Mouse (Mus musculus): Measurements from ENCODE around the gene Npcd. TPM values are rescaled to one million over a fixed set of nuclear protein-coding genes. Genes with fewer than 3 reads are reported as not detected.
A peak's percentile ranks its signal among the peaks of the same experiment; 100 is the strongest.

Gene Npcd
- total RNA-seq, 2 experiments from 2014 or later: 7.3 to 53.6 TPM

GRCm38 (mm10) chr15:79808658-79809057 lies 25.4 kb downstream of the Npcd start:
- intact Hi-C loops (cut with DNase I): no loop called here
- DNase-seq (ENCODE audit: low spot score in 2 of 2): no peak

GRCm38 (mm10) chr15:79808114-79808513 lies 25.9 kb downstream of the Npcd start:
- DNase-seq (ENCODE audit: low spot score in 2 of 2): peak in 1 of 2 experiments; percentile 67
- intact Hi-C loops (cut with DNase I): no loop called here

DNA sequence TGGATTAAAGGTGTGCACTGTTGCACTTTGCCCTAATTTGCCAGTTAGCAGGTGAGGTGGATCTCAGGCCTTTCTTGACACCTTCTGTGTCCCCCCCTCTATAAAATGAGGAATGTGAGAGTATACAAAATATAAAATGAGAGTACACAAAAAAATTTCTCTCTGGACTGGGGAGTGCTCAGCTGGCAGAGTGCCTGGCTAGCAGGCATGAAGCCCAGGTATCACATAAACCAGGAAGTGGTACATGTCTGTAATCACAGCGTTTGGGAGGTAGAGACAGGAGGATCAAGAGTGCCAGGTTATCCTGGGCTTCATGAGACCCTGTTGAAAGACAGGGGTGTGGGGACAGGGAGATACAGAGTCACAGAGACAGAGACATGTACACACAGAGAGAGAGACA lies 27.0 kb downstream of the Npcd start:
- DNase-seq (ENCODE audit: low spot score in 2 of 2): no peak
- intact Hi-C loops (cut with DNase I): no loop called here

- intact Hi-C loops (cut with DNase I): no loop called here
- DNase-seq (ENCODE audit: low spot score in 2 of 2): no peak
These were observed 28.8 kb downstream of the Npcd start for GRCm38 (mm10) chr15:79805246-79805645.

DNA sequence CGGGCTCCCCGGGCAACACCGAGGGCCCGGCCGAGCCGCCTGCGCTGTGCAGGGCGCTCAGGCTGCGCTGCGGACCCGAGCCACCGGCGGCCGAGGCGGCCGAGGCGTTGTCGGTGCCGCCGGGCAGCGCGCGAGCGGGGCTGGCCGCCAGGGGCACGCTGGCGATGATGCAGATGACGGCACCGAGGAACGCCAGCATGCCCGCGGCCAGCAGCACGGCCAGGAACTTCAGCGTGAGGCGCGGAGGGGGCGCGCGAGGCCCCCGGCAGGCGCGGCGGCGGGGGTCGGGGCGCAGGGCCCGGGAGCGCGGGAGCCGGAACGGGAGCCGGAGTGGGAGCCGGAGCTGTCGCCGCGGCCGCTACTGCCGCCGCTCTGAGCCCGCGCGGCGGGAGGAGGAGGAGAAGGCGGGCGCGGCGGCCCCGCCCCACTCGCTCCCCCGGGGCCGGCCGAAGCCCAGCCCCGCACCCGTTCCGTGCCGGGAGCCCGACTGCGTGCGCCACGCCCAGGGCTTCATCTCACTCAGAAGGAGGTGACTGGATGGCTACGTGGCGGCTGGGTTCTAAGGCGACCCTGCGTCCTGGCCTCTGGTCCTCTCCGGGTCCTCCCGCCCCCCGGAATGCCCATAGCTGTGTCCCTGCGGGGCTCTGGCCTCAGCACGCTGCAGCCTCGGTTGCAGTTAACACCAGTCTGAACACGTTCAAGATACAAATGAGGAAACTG lies 29.5 kb downstream of the Npcd start, which contains the start of gene Nptxr:
TSS of gene Nptxr (minus strand) at position 415 of the 720 bp plus-strand sequence.
- DNase-seq (ENCODE audit: low spot score in 2 of 2): peak in 1 of 2 experiments; percentile 76
- intact Hi-C loops (cut with DNase I): loop anchor here (5.0 kb wide), 1 partner anchor 47 kb away; no protein-coding TSS in a partner anchor

DNA sequence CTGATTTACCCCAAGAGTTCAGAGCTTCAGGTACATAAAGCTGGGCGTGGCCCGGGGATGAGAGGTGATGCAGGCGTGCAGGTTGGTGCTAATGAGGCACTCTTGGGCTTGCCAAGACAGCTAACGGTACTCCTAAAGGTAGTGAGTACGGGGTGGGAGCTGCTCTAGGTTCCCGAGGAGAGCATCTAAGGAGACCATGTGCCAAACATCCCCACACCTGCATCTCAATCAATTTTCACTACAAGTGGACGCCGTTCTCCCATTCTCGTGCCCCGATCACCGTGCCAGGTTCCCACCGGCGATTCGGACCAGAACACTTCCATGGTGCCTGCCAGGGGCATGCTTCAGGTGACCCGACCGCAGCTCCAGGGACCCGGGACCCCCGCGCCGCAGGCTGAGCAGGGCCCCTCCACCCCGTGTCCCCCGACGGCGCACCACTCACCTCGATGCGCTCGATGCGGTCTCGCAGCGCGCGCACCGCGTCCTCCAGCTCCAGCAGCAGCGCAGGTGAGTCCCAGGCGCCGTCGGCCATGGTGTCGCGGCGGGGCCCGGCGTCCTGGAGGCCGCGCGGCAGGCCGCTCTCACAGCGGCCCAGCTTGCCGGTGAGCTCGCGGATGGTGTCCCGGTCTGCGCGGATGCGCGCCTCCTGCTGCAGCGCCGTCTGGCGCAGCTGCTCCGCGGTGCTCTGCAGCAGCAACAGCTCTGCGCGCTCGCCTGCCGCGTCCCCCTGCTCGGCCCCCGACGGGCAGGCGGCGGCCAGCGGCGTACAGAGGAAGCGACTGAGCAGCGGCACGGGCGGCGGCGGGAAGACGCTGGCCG lies 30.3 kb downstream of the Npcd start:
- DNase-seq (ENCODE audit: low spot score in 2 of 2): no peak
- intact Hi-C loops (cut with DNase I): loop anchor here (5.0 kb wide), 1 partner anchor 46 kb away; no protein-coding TSS in a partner anchor

- intact Hi-C loops (cut with DNase I): loop anchor here (5.0 kb wide), 1 partner anchor 45 kb away; no protein-coding TSS in a partner anchor
- DNase-seq (ENCODE audit: low spot score in 2 of 2): no peak
These were observed 31.7 kb downstream of the Npcd start for GRCm38 (mm10) chr15:79802304-79802703.

GRCm38 (mm10) chr15:79801646-79802045 lies 32.4 kb downstream of the Npcd start:
- intact Hi-C loops (cut with DNase I): loop anchor here (5.0 kb wide), 1 partner anchor 44 kb away; no protein-coding TSS in a partner anchor
- DNase-seq (ENCODE audit: low spot score in 2 of 2): no peak

DNA sequence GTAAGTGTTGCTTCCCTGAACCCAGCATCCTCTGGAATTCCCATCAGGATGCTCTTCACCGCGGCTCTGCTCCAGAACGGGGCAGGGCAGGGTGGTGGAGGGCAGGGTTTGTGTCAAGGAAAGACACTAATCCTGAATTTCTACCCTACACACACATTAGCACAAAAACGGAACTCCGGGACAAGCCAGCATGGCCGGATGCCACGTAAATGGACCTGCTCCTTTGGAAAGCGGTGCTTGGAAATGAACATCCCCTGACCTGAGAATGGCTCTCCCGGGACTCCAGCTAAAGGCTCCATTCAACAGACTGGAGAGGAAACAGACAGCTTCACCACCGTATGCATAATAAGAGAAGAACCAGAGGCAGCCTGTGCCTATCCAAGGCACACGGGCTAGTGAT lies 33.3 kb downstream of the Npcd start:
- DNase-seq (ENCODE audit: low spot score in 2 of 2): no peak
- intact Hi-C loops (cut with DNase I): loop anchor here (5.0 kb wide), 1 partner anchor 43 kb away; no protein-coding TSS in a partner anchor

DNA sequence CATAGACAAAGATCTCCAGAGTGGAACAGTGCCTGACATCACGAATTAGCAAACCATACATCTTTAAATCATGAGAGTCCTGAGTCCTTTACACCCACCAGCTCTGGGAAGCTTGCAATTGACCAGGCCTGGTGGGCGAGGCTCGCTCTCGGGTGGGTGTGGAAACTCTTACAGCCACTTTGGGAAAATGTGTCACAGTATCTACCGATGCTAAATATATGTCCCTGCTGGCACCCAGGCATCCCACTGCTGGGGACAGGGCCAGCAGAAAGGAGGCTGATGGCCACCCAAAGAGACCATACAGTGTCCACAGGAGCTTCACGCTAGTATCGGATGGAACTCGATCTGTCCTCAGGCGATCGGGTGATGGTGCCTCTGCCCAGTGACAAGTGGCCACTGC lies 35.4 kb downstream of the Npcd start:
- intact Hi-C loops (cut with DNase I): no loop called here
- DNase-seq (ENCODE audit: low spot score in 2 of 2): peak in 1 of 2 experiments; percentile 62

- DNase-seq (ENCODE audit: low spot score in 2 of 2): no peak
- intact Hi-C loops (cut with DNase I): no loop called here
These were observed 36.4 kb downstream of the Npcd start for GRCm38 (mm10) chr15:79797680-79798079.

GRCm38 (mm10) chr15:79797096-79797495 lies 36.9 kb downstream of the Npcd start:
- intact Hi-C loops (cut with DNase I): no loop called here

GRCm38 (mm10) chr15:79796256-79796655 lies 37.8 kb downstream of the Npcd start:
- DNase-seq (ENCODE audit: low spot score in 2 of 2): peak; percentile 79 to 84
- intact Hi-C loops (cut with DNase I): no loop called here

More at GRCm38 (mm10) chr15:79797096-79797495, 36.9 kb downstream of the Npcd start:
- no peak for DNase-seq (ENCODE audit: low spot score in 2 of 2)

- no peak for DNase-seq (ENCODE audit: low spot score in 2 of 2)
- intact Hi-C loops (cut with DNase I): no loop called here
These were observed 39.9 kb downstream of the Npcd start for GRCm38 (mm10) chr15:79794173-79794572.

- DNase-seq (ENCODE audit: low spot score in 2 of 2): no peak
- intact Hi-C loops (cut with DNase I): no loop called here
These were observed 41.0 kb downstream of the Npcd start for GRCm38 (mm10) chr15:79793076-79793475.

DNA sequence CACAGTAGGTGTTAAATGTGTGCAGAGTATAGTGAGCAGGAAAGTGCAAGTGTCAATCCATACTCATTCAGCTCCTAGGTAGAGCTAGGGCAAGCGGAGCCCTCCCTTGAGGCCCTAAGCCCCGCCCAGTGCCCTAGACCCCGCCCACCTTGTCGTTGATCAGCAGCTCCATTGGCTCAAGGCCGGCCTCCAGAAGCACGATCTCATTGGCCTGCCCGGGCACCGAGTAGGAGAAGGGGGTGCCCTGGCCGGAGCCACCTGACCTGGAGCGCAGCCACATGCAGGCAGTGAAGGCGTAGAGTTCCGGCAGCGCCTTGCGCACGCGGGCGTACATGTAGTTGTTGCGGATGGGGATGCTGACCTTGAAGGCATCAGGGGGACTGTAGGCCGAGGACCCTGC lies 41.6 kb downstream of the Npcd start:
- intact Hi-C loops (cut with DNase I): no loop called here
- DNase-seq (ENCODE audit: low spot score in 2 of 2): no peak

GRCm38 (mm10) chr15:79791502-79791901 lies 42.5 kb downstream of the Npcd start:
- DNase-seq (ENCODE audit: low spot score in 2 of 2): no peak
- intact Hi-C loops (cut with DNase I): no loop called here

- no peak for DNase-seq (ENCODE audit: low spot score in 2 of 2)
- intact Hi-C loops (cut with DNase I): no loop called here
These were observed 43.1 kb downstream of the Npcd start for GRCm38 (mm10) chr15:79790905-79791304.

DNA sequence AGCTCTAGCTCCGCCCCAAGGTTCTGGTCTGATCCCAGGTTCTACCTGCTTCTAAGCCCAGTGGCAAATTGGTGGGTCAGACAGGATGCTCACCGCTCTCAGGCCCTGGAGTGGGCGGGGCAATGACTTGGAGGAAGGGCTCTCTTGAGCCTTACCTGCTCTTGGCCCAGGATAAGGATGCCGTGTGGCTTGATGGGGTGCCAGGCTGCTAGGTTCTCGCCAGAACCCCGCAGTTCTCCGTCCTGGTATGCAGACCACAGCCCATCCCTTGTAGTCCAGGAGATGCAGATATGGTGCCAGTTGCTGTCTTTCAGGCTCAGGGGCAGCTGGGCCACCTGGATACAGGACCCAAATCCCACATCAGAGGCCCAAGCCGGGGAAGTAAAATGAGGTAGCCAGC lies 43.9 kb downstream of the Npcd start:
- intact Hi-C loops (cut with DNase I): no loop called here
- DNase-seq (ENCODE audit: low spot score in 2 of 2): no peak

DNA sequence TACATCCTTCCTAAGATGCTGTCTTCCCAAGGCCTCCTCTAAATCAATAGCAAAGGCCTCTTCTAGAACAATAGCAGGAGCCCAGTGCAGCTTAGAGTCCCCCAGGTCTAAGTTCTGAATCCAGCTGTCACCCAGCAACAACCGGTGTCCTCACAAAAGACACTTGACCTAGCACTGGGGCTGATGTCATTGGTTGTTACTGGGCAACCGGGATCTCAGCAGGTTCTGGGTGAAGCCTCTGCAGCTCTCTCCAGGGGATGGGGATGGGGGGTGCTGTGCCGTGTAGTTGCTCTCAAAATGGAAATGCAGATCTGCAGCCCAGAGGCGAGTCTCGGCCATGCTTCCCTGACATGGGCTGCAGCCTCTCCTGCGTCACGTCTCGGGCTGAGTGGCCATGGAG lies 46.2 kb downstream of the Npcd start:
- intact Hi-C loops (cut with DNase I): no loop called here
- DNase-seq (ENCODE audit: low spot score in 2 of 2): no peak
